Mouse (Mus musculus) liver, adult 2 months (tissue): ENCODE data around the gene Itpripl1. TPM values are rescaled to one million over a fixed set of nuclear protein-coding genes. Genes with fewer than 3 reads are reported as not detected.
A peak's percentile ranks its signal among the peaks of the same experiment; 100 is the strongest.
"Not testable (repeated sequence)": the region's sequence is repeated elsewhere in the genome, so short reads cannot be mapped to it uniquely, and the experiment has no call there.

Experiments
- DNase-seq: peaks from one replicate; pipeline ENCODE4 v3.0.0-alpha.2; 2011; ENCODE audit warnings: low read depth, low spot score; ENCODE audit errors: extremely low read depth
- H3K27ac ChIP-seq: fragments of 200-500 bp; replicated peaks from 2 replicates; pipeline ENCODE4 v1.5.1; 2012; ENCODE audit warnings: low read depth, mild to moderate bottlenecking, control low read depth, inconsistent platforms, low read length; ENCODE audit not compliant: insufficient read depth
- H3K27me3 ChIP-seq: fragments of 200-500 bp; 2 replicates; pipeline ENCODE4 v1.6.1; 2012; ENCODE audit warnings: mild to moderate bottlenecking, moderate library complexity, low read length, inconsistent platforms; ENCODE audit not compliant: control insufficient read depth, insufficient read depth
- H3K36me3 ChIP-seq: fragments of 200-500 bp; 2 replicates; pipeline ENCODE4 v1.6.1; 2012; ENCODE audit warnings: low read length, inconsistent platforms; ENCODE audit not compliant: control insufficient read depth, insufficient read depth
- H3K4me1 ChIP-seq: fragments of 200-500 bp; 2 replicates; pipeline ENCODE4 v1.6.1; 2011; ENCODE audit warnings: low read length; ENCODE audit not compliant: control insufficient read depth, insufficient read depth
- H3K4me3 ChIP-seq: fragments of 200-500 bp; 2 replicates; pipeline ENCODE4 v1.5.1; 2011; ENCODE audit warnings: low read depth, mild to moderate bottlenecking, control low read depth, low read length, moderate library complexity; ENCODE audit not compliant: insufficient read depth
- H3K79me2 ChIP-seq: fragments of 200-500 bp; 2 replicates; pipeline ENCODE4 v1.6.1; 2012; ENCODE audit warnings: inconsistent platforms, mild to moderate bottlenecking, low read length, moderate library complexity; ENCODE audit not compliant: control insufficient read depth, insufficient read depth
- H3K9ac ChIP-seq: fragments of 200-500 bp; 2 replicates; pipeline ENCODE4 v1.6.1; 2012; ENCODE audit warnings: low read depth, mild to moderate bottlenecking, control low read depth, inconsistent platforms, low read length
- CTCF ChIP-seq: fragments of 200-500 bp; IDR thresholded peaks from 2 replicates; pipeline ENCODE4 v1.5.1; 2011; ENCODE audit warnings: low read depth, low read length, control low read depth
- POLR2A ChIP-seq: fragments of 200-500 bp; IDR thresholded peaks from 2 replicates; pipeline ENCODE4 v1.6.1; 2011; ENCODE audit warnings: low read length, control low read depth; ENCODE audit not compliant: insufficient read depth; ENCODE audit errors: extremely low read depth
- WGBS: fragments of 180-500 bp; shearing (Covaris S2); methylation state at CpG from one replicate; pipeline ENCODE4 v1.1.7; 2018; 5-methylcytosine and 5-hydroxymethylcytosine counted together
- polyA plus RNA-seq: library from polyadenylated mRNA; depleted of rRNA; stranded (reverse); fragments of >200 nt; gene quantifications from 2 replicates; pipeline ENCODE4 v1.2.3, GENCODE M21; 2012; rRNA removed
- total RNA-seq: library from RNA; depleted of rRNA; stranded (reverse); fragments of >200 nt; gene quantifications from 2 replicates; pipeline ENCODE4 v1.2.3, GENCODE M21; 2014; rRNA removed

Gene Itpripl1
- total and polyA plus RNA-seq, 2 experiments: 4.8 to 6.1 TPM

DNA sequence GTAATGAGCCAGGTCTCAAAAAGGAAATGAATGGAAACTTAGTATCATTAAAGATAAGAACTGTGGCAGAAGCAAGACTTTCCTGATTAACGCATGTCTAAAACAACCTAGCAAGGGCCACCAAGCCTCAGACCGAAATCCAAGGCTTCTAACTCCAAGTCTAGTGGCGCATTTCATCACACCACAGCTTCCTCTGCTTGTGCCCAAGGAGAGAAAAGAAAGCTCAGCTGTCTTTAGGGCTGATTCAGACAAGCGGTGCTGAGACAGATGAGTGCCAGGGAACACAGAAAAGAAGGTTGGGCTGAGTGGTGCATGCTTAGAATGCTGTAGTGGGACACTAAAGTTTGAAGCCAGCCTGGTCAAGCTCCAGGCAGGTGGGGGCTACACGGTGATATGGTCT is 14.3 kb downstream of the Itpripl1 start:
- H3K4me1 ChIP-seq: peaks cover 2% of the 10 kb centered on the region
- no peaks in the 10 kb centered on the region for H3K27me3 ChIP-seq
- H3K4me3 ChIP-seq: no peak overlapping the region
- no peaks in the 10 kb centered on the region for H3K36me3 ChIP-seq
- WGBS: 85% methylated on average over 5 of the region's 5 CpGs
- H3K79me2 ChIP-seq: peaks cover 7% of the 10 kb centered on the region
- no peak overlapping the region for H3K27ac ChIP-seq
- no peak overlapping the region for H3K9ac ChIP-seq
- TF ChIP-seq CTCF (no peak), POLR2A (no peak)
- DNase-seq: no peak

DNA sequence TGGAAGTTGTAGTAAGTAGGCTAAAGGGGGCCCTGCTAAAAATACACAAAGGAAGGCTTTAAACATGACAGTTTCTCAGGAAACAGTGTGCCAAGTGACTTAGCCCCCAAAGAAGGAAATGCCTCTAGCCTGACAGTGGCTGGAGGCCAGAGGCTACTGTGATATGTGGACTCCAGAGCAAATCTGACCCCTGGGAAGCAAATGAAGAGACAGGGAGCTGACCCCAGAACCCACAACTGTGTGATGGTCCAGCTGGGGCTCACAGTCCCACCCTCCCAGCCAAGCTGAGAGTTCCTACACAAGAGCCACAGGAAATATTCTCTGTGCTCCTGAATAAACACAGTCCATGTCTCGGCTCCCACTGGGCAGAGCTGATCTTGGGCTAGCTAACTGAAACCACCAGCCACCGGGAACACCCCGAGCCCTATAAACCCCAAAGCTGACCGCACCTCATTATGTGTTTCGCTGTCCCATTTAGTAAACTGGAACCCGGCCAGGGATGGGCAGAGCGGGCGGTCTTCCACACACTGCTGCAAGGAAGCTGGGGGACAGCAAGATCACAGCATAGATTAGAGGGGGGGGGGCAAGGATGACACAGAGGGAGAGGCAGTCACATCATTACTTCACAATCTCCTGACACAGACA is 21.5 kb downstream of the Itpripl1 start:
- Histone ChIP-seq H3K36me3 (no peaks in the 10 kb centered on the region), H3K4me3 (no peak overlapping the region), H3K4me1 (no peaks in the 10 kb centered on the region), H3K27me3 (no peaks in the 10 kb centered on the region), H3K9ac (0 out of 2 replicates have a peak overlapping the region, but pooled peaks have one; percentile 25), H3K27ac (0 out of 2 replicates have a peak overlapping the region, but pooled peaks have one; percentile 8), H3K79me2 (no peaks in the 10 kb centered on the region)
- DNase-seq: peak; percentile 24
- WGBS: 80% methylated on average over 8 of the region's 8 CpGs
- no peak for TF ChIP-seq POLR2A
- TF ChIP-seq CTCF: no peak

DNA sequence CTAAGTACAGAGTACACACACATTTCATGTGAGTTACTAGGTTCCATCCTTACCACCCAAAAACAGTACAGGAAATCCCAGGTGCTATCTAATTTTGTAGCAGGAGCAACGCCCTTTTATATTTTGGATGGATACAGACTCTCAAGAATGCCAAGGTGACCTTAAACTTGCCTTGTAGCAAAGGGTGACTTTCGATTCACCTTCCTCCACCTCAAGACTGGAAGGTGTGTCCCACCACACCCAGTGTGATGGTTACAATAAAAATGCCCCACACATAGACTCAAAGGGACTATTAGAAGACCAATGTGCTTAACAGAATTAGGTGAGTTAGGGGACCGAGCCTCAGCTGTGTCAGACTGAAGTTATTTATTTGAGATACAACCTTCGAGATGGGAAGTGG is 34.3 kb downstream of the Itpripl1 start:
- H3K9ac ChIP-seq: no peak overlapping the region
- WGBS: 93% methylated on average over 4 of the region's 4 CpGs
- no peak overlapping the region for H3K27ac ChIP-seq
- no peak overlapping the region for H3K4me3 ChIP-seq
- H3K36me3 ChIP-seq: no peaks in the 10 kb centered on the region
- no peaks in the 10 kb centered on the region for H3K4me1 ChIP-seq
- TF ChIP-seq CTCF (no peak), POLR2A (no peak)
- no peak for DNase-seq
- H3K79me2 ChIP-seq: no peaks in the 10 kb centered on the region
- H3K27me3 ChIP-seq: no peaks in the 10 kb centered on the region

DNA sequence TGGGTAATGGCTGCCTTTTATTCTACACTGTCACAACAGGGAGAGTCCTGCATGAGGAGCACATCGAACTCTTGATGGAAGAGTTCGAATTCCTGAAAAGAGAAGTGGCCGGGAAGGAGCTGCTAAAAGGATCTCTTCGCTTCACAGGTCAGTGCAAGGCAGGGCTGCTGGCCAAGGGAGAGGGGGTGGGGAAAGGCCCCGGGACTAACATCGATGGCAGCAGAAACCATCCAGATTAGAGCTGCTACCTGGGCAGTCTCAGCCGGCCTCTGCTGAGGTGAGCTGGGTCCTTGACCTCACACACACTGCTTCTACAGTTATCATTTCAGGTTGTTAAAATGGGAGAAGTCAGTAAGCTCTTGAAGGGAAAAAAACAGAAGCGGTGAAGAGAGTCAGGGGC is 51.2 kb downstream of the Itpripl1 start:
- no peak overlapping the region for H3K9ac ChIP-seq
- H3K79me2 ChIP-seq: no peaks in the 10 kb centered on the region
- H3K27ac ChIP-seq: no peak overlapping the region
- no peak for TF ChIP-seq POLR2A
- H3K27me3 ChIP-seq: no peaks in the 10 kb centered on the region
- 73% methylated on average over 8 of the region's 8 CpGs for WGBS
- no peak for DNase-seq
- H3K36me3 ChIP-seq: peaks cover 18% of the 10 kb centered on the region; the same call in 1 of the 2 replicates
- H3K4me1 ChIP-seq: no peaks in the 10 kb centered on the region
- H3K4me3 ChIP-seq: no peak overlapping the region

DNA sequence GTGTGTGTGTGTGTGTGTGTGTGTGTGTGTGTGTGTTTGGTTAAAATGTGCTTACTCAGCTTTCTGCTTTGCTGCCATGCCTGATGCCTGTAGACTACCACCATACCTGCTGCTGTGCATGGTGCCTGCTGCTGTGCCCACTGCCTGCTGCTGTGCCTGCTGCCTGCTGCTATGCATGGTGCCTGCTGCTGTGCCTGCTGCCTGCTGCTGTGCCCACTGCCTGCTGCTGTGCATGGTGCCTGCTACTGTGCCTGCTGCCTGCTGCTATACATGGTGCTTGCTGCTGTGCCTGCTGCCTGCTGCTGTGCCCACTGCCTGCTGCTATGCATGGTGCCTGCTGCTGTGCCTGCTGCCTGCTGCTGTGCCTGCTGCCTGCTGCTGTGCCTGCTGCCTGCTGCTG is 53.1 kb downstream of the Itpripl1 start:
- not testable (repeated sequence) for H3K27ac ChIP-seq, H3K4me3 ChIP-seq, H3K79me2 ChIP-seq, DNase-seq, H3K27me3 ChIP-seq, H3K9ac ChIP-seq, H3K4me1 ChIP-seq
- peaks cover 18% of the 10 kb centered on the region for H3K36me3 ChIP-seq

Other genes starting within 250 kb of the Itpripl1 start
- gene Sppl2a, start 210.2 kb downstream of the Itpripl1 start, total RNA-seq: 158 and 174 TPM in 2 replicates
- 33.3 and 37.6 TPM in 2 replicates for gene Sppl2a, start 210.2 kb downstream of the Itpripl1 start, polyA plus RNA-seq
- gene Ap4e1, start 134.7 kb downstream of the Itpripl1 start, total RNA-seq: 6.0 and 6.3 TPM in 2 replicates
- 0.87 and 1.3 TPM in 2 replicates for gene Ap4e1, start 134.7 kb downstream of the Itpripl1 start, polyA plus RNA-seq
- 17.7 and 23.6 TPM in 2 replicates for gene Blvra, start 72.8 kb downstream of the Itpripl1 start, total RNA-seq
- gene Blvra, start 72.8 kb downstream of the Itpripl1 start, polyA plus RNA-seq: 5.8 and 7.5 TPM in 2 replicates
- 0.65 and 2.3 TPM in 2 replicates for gene Ncaph, start 9.5 kb downstream of the Itpripl1 start, total RNA-seq
- 0.14 and 0.24 TPM in 2 replicates for gene Ncaph, start 9.5 kb downstream of the Itpripl1 start, polyA plus RNA-seq
- 0.74 and 1.2 TPM in 2 replicates for gene 1810024B03Rik, start 64.8 kb upstream of the Itpripl1 start, total RNA-seq
- gene 1810024B03Rik, start 64.8 kb upstream of the Itpripl1 start, polyA plus RNA-seq: 0.82 and 1.0 TPM in 2 replicates
- 52.3 and 60.0 TPM in 2 replicates for gene Snrnp200, start 64.9 kb upstream of the Itpripl1 start, total RNA-seq
- 20.5 and 28.0 TPM in 2 replicates for gene Snrnp200, start 64.9 kb upstream of the Itpripl1 start, polyA plus RNA-seq
- 44.9 and 50.9 TPM in 2 replicates for gene Ciao1, start 104.4 kb upstream of the Itpripl1 start, total RNA-seq
- 60.5 and 62.7 TPM in 2 replicates for gene Ciao1, start 104.4 kb upstream of the Itpripl1 start, polyA plus RNA-seq
- gene Tmem127, start 104.5 kb upstream of the Itpripl1 start, total RNA-seq: 16.6 and 18.5 TPM in 2 replicates
- gene Tmem127, start 104.5 kb upstream of the Itpripl1 start, polyA plus RNA-seq: 45.8 and 50.5 TPM in 2 replicates
- gene Stard7, start 126.8 kb upstream of the Itpripl1 start, total RNA-seq: 102 and 119 TPM in 2 replicates
- gene Stard7, start 126.8 kb upstream of the Itpripl1 start, polyA plus RNA-seq: 51.2 and 54.3 TPM in 2 replicates
- 0.37 and 1.2 TPM in 2 replicates for gene Dusp2, start 192.7 kb upstream of the Itpripl1 start, total RNA-seq
- gene Dusp2, start 192.7 kb upstream of the Itpripl1 start, polyA plus RNA-seq: 0.45 and 0.83 TPM in 2 replicates
- gene Astl, start 195.2 kb upstream of the Itpripl1 start, total RNA-seq: not detected in 2 replicates
- not detected in 2 replicates for gene Astl, start 195.2 kb upstream of the Itpripl1 start, polyA plus RNA-seq
- 2.5 and 4.0 TPM in 2 replicates for gene Adra2b, start 219.8 kb upstream of the Itpripl1 start, total RNA-seq
- gene Adra2b, start 219.8 kb upstream of the Itpripl1 start, polyA plus RNA-seq: 5.0 TPM in 2 replicates